Mouse (Mus musculus) stomach, postnatal 0 days (tissue): ENCODE results near the gene Gpam.

Experiments
- CTCF ChIP-seq: IDR thresholded peaks from 2 replicates; pipeline ENCODE4 v1.5.1; 2016; ENCODE audit warnings: antibody characterized with exemption, low read depth, mild to moderate bottlenecking, moderate library complexity
- EP300 ChIP-seq: optimal IDR thresholded peaks from 2 replicates; pipeline ENCODE3; 2016; ENCODE audit warnings: antibody characterized with exemption

GRCm38 (mm10) chr19:55098409-55099183, 28.4 kb downstream of the Gpam start:
- TF ChIP-seq CTCF (peak; percentile 12; the same call in 1 of the 2 replicates), EP300 (peak; percentile 64)
